Mouse (Mus musculus): ENCODE data around the gene Gm9573.

Gm9573 gene

DNA sequence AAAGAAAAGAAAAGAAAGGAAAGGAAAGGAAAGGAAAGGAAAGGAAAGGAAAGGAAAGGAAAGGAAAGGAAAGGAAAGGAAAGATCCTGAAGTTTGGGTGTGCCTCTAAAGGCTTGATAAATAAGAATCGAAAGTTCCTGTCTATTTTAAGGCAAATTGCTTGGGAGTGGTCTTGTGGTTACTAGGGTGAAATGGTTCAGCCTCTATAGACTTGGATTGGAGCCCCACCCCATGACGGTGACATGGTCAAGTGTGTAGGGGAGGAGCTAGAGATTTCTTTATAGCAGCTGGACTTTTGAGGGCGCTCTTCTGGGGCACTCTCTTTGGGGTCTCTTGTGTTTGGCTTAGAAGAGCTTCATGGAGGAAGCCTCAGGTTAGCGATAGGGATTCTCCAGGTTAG is 32.7 kb downstream of the Gm9573 start:
- DNase-seq = no peak

GRCm38 (mm10) chr17:35592131-35592530 is 34.3 kb downstream of the Gm9573 start:
- DNase-seq = no peak

DNA sequence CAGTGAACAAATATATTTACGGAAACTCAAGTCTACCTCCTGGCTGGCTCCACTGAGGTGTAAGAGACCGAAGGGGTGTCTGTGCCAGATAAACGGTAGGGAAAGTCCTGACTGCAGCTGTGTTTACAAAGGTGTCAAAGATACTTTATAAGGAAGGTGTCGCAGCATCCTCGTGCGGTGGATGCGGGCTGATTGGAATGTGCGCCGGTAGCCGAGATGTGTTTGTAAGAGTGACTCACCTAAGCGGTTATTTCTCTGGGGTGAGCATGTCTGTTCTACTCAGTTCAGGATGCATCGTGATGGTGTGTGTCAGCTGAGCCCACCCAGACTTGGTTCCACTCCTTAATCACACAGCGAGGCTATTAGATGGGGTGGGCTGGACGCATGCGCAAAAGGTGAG is 34.7 kb downstream of the Gm9573 start:
- no peak for DNase-seq

GRCm38 (mm10) chr17:35591219-35591578 is 35.2 kb downstream of the Gm9573 start:
- DNase-seq = no peak

DNA sequence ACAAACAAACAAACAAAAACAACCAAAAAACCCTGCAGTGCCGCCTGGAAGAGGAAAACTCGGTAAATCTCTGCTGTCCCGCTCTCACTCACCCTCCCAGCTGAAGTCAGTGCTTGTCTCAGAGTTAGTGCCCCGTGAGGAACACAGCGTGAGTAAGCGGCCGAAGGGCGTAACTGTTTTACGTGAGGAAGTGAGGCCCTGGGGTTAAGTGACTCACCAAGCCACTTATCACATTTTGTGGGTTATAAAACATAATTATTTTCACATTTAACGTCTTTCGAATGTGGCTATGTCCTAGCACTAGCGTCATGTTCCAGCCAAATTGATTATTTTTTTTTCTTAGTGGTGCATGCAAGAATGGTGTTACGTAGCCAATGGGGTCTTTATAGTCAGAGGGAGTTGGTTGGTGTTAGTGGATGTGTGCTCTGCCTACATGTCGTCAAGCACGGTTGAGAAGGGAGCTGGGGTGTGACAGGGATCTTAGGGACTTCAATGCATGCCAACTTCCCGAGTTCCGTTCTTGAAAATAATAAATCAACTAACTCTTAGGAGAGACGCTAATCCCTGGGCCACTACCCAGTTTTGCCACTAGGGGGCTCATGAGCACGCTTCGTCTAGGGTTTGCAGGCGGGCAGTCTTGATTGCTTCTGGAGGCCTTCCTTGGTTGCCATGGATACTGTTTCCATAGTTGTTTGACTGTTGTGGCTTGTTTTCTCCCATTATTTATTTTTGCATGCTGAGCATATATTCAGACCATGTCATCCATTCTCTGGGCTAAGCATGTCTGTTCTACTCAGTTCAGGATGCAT is 35.8 kb downstream of the Gm9573 start:
- DNase-seq = peak; percentile 85

- DNase-seq = no peak
Observed at GRCm38 (mm10) chr17:35588387-35588786, 38.0 kb downstream of the Gm9573 start.

- no peak for DNase-seq
Observed at GRCm38 (mm10) chr17:35587291-35587690, 39.1 kb downstream of the Gm9573 start.

DNA sequence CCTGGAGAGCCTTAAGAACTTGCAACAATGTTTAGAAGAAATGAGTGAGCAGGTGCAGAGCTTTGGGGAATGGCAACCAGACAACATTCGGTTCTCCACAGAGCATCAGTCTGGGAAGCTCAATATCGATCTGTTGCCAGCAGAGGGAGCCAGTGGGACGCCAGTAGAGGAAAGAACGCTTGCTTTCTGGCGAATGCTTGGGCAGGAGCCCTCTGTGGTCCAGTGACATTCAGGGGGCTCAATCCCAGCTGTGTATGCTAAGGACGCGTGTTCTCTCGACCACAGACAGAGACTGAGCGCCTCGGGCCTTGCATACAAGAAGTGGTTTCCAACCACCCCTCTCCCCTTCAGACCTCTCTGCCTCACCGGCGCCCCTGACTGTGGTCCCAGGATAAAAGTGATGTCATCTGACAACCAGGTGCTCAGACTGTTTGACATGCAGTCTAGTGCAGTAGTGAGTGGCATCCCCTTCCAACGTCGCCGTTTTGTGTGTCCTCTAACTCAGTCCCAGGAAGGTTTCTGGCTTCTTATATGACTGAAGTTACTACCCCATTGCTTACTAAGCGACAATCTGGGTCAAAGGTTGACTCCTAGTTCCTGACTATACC is 42.0 kb downstream of the Gm9573 start:
- DNase-seq = peak; percentile 89

DNA sequence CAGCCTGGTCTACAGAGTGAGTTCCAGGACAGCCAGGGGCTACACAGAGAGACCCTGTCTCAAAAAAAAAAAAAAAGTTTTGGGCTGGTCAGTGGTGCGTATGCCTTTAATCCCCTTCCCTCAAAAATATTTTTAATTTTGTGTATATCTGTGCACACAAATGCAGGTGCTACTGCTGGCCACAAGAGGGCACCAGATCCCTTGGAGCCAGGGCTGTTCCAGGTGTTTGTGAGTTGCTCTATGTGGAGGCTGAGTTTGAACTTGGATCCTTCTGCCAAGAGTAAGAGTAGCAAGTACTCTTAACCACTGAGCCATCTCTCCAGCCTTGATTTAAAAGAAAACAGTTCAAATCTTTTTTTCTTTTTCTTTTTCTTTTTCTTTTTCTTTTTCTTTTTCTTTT is 43.5 kb downstream of the Gm9573 start:
- no peak for DNase-seq

DNA sequence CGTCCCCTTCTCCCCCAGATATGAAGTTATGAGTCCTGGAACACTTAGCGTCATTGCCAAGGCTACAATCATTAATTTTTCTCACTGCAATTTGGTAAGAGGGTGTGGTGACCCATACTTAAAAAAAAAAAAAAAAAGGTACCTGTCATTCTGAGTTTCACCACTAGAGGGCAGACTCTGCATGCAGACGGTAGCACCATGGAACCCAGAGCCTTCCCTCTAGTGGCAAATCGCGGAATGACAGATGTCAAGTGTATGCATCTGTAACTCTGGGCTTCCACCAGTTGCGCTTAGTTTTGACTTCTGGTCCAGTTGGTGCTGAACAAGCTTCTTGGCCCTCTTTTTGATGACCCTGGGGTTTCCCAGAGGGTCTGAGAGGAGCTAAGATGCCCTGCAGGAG is 48.2 kb downstream of the Gm9573 start:
- peak; percentile 90 for DNase-seq

DNA sequence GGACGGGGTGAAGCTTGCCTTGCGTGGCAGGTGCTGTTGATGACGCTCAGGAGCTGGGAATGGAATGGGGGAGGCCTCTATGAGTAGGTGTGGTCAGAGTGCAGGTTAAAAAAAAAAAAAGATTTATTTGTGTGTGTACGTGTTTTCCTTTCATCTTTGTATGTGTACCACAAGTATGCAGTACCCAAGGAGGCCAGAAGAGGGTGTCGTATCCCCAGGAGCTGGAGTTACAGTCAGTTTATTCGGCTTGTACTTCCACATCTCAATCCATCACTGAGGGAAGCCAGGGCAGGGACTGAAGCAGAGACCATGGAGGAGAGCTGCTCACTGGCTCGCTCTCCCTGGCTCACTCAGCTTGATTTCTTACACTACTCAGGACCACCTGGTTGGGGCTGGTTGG is 55.0 kb downstream of the Gm9573 start:
- DNase-seq = no peak

GRCm38 (mm10) chr17:35570836-35571235 is 55.6 kb downstream of the Gm9573 start:
- DNase-seq = no peak

GRCm38 (mm10) chr17:35569091-35569944 is 57.1 kb downstream of the Gm9573 start:
- no peak for DNase-seq

All from kidney, postnatal 10 days (tissue).